Mouse (Mus musculus): ENCODE data around the gene Olfr1217.
"Not testable (repeated sequence)": the region's sequence is repeated elsewhere in the genome, so short reads cannot be mapped to it uniquely, and the experiment has no call there.

Olfr1217 gene

DNA sequence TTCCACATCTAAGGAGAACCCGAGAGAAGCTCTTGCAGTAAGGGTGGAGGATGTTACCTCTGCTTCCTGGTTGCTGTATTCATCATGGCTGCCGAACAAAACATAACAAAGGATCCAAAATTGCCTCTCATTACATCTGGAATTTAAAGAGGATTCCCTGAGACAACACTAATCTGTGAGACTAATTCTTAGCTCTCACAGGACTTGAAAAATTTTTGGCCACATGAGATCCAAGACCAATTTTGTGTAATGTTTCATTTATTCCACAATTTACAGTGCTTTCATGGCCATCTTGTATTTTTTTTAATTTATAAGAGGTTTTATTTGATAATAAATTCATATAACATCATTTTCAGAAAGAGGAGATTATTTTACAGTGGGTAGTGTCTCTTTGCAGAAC, at the start of gene Olfr1217:
TSS of gene Olfr1217 (minus strand) at position 101 of the 400 bp plus-strand sequence.
- no peak for DNase-seq (ENCODE audit: low spot score)

DNA sequence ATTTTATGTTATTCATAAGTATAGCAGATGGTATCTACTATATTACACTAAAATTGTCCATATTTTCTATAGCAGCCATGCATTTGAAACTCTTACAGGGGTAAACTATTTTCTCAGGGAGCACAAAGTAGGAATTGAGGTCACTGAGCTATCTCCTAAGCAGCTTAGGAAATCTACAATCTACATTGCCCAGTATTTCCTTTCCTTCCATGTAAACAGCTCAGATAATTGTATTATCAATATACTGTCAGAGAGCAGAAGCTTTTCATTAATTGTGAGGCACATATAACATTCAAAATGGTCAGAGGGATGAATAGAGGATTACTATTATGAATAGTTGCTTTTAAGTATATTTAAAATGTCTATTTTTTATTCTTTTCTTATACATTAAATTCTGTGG, 49.6 kb upstream of the Olfr1217 start:
- no peak for DNase-seq (ENCODE audit: low spot score)

DNA sequence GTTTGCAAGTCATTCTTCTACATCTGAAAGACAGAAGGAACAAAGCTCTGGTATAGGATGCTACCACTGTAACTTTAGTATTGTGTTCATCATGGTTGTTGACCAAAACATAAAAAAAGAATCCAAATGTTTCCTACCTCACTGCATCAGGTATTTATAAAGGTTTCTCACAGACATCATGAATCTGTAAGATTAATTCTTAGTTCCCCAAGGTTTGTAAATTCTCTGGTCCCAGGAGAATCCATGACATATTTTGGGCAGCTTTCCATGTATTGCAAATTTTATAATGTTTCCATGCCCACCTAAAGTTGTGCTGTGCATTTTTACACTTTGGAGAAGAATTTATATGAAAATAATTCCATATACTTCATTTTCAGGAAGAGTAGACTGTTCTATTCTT, 29.2 kb upstream of the Olfr1217 start, which contains the start of gene Olfr1218:
TSS of gene Olfr1218 (minus strand) at position 101 of the 400 bp plus-strand sequence.
- DNase-seq (ENCODE audit: low spot score) = no peak

DNA sequence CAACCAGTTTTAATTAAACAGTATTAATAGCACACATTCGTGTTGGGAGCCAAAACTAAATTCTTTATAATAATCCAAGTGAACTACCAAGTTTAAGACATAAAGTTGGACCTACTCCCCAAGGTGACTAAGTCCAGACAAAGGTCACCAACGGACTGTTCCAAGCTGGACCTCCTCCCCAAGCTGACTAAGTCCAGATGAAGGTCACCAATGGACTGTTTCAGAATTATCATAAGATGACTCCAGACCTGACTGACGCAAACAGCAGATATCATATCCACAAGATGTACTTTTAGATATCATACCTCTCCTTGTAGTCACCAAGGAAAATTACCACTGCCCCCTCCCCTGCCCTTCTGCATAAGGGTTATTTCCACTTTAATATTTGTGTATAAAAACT, 10.4 kb downstream of the Olfr1217 start:
- not testable (repeated sequence) for DNase-seq (ENCODE audit: low spot score)

GRCm38 (mm10) chr2:89018240-89018639, 13.6 kb downstream of the Olfr1217 start, which contains the start of gene Olfr1216:
Gene Olfr1216, minus strand, starts transcription at chr2:89018340.
- DNase-seq (ENCODE audit: low spot score) = no peak

DNA sequence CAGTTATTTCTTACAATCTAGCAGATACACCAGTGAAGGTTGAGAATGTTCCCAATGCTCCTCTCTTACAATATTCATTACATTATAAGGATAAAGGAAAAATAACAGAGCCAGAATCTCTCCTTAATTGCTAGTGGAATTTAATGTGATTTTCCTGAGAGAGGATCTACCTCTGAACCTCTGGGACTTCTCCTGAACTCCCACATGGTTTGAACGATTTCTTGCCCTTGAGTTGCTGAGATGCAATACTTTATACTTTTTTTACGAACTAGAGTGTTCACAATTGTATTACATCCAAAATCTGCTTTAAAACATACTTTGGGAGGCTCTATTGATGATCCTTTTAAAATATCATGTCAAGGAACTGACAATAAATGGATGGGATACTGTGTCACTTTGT, 25.0 kb downstream of the Olfr1217 start, which contains the start of gene Olfr1215:
TSS of gene Olfr1215 (minus strand) at position 101 of the 400 bp plus-strand sequence.
- DNase-seq (ENCODE audit: low spot score) = no peak

DNA sequence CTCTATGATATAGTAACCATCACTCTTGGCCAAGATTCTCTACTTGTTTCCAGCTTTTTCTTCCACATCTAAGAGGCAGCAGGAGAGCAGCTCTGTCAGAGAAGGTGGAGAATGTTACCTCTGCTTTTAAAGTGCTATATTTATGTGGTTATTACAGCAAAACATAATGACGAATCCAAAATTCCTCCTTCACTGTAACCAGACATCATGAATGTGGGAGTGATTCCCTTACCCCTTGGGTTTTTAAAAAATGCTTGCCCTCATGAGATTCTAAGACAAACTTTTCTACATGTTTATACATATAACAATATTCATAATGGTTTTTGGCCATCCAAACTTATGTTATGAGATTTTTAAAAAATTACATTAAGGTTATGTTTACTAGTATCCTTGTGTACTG, 39.3 kb downstream of the Olfr1217 start, which contains the start of gene Olfr1214:
TSS of gene Olfr1214 (minus strand) at position 101 of the 400 bp plus-strand sequence.
- no peak for DNase-seq (ENCODE audit: low spot score)

GRCm38 (mm10) chr2:88980181-88980580, 51.7 kb downstream of the Olfr1217 start, which contains the start of gene Gm13762:
Gene Gm13762, minus strand, starts transcription at chr2:88980281.
- no peak for DNase-seq (ENCODE audit: low spot score)

Data from layer of hippocampus, adult 9-10 months (tissue).